Mouse (Mus musculus): ENCODE measurements around the gene Olfr749. TPM values are rescaled to one million over a fixed set of nuclear protein-coding genes. Genes with fewer than 3 reads are reported as not detected.
"Not testable (repeated sequence)": the region's sequence is repeated elsewhere in the genome, so short reads cannot be mapped to it uniquely, and the experiment has no call there.

Gene Olfr749
- total RNA-seq (2017): not detected in 2 replicates

DNA sequence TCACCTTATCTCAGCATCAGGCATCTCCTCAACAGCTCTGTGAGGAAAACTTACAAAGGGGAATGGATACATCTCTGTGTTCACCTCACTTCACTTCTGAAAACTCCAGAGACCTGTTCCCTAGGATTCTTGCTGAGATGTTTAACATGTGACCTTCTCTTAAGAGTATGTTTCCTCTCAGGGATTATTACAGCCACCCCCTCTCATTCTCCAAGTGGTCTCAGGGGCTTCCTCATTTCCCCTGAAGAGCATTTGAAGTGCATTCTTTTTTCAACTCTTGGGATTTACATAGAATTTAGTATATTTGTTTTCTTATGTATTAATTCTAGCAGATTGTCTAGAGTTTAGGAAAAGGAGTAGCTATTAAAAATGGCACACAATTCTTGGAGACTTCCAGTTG is at the start of gene Olfr749:
TSS of gene Olfr749 (minus strand) at position 101 of the 400 bp plus-strand sequence.
- ATAC-seq (ENCODE audit: extremely low read depth, insufficient number of reproducible peaks, low FRiP score, poor library complexity, severe bottlenecking): no peak

DNA sequence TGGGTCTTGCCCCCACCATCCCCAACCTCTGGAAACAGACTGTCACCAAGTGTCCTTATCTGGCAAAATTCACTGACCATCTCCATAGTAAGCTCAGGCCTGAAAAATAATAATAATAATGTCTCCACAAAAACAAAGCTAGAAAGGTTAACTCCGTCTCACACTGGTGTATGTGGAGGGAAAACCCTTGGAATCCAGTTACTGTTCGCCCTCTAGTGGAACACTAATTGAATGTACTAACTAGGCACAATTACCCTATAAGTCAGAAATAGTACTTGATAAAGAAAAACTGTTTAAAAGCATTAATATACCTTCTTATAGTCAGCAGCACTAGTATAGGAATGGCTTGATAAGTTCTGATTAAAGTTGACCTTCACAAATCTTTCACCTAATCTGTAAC is 43.3 kb upstream of the Olfr749 start:
- no peak for ATAC-seq (ENCODE audit: extremely low read depth, insufficient number of reproducible peaks, low FRiP score, poor library complexity, severe bottlenecking)

DNA sequence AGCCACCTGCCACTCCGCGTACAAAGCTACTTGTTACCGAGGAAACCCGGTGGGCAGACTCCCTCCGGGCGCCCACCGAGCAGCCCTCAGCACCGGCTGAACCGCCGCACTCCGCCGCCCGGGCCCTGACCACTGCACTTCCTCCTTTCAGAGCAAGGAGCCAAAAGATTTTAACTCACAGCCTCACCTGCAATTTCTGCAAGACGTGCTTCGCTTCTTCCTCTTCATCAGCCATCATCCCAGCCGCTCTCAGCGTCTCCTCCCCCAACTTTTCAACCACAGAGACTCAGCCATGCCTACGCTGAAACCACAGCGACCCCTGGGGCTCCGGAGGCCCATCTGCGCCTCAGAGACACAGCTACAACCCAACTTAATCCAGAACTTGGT is 40.4 kb upstream of the Olfr749 start, which contains the start of gene Ttc5:
TSS of gene Ttc5 (minus strand) at position 269 of the 387 bp plus-strand sequence.
- peak; percentile 100 for ATAC-seq (ENCODE audit: extremely low read depth, insufficient number of reproducible peaks, low FRiP score, poor library complexity, severe bottlenecking)

DNA sequence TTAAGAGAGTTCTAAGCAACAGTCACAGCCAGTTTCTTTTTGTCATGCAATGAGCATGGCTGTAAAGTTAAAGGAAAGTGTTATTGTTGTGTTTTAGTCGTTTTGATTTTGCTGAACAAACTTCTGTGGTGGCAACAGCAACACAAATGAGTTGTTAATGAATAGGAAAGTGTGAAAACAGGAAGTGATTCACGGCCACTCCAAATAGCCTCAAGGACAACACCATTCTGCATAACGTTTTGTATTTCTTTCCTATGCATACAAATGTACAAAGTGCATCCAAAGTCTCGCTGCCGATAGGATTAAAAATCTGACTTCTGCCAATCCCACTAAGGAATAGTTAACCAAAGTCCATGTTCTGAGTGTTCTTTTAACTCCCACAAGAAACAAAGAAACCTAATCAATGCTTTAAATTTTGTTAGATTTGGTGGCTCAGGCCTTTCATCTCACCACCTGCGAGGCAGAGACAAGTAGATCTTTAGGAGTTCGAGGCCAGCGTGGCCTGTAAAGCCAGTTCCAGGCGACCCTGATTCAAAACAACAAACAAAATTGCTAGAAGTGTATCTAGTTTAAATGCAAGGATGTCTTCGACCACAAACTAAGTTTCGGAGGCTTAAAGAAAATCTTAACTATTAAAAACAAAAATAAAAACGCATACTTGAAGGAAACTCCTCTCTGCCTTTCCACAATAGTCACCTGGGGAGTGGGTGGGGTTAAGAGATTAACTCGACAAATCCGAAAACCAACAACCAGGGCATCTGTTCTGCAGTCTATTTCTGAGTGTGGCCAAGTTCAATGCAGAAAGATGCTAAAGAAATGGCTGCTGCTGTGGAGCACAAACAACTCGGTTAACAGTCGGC is 39.7 kb upstream of the Olfr749 start:
- ATAC-seq (ENCODE audit: extremely low read depth, insufficient number of reproducible peaks, low FRiP score, poor library complexity, severe bottlenecking): no peak

GRCm38 (mm10) chr14:50782166-50782565 is 37.3 kb upstream of the Olfr749 start:
- no peak for ATAC-seq (ENCODE audit: extremely low read depth, insufficient number of reproducible peaks, low FRiP score, poor library complexity, severe bottlenecking)

GRCm38 (mm10) chr14:50771342-50771741 is 26.4 kb upstream of the Olfr749 start:
- no peak for ATAC-seq (ENCODE audit: extremely low read depth, insufficient number of reproducible peaks, low FRiP score, poor library complexity, severe bottlenecking)

- ATAC-seq (ENCODE audit: extremely low read depth, insufficient number of reproducible peaks, low FRiP score, poor library complexity, severe bottlenecking): no peak
Observed at GRCm38 (mm10) chr14:50765736-50766135, 20.8 kb upstream of the Olfr749 start.

GRCm38 (mm10) chr14:50758416-50759085 is 13.7 kb upstream of the Olfr749 start:
- ATAC-seq (ENCODE audit: extremely low read depth, insufficient number of reproducible peaks, low FRiP score, poor library complexity, severe bottlenecking): no peak

GRCm38 (mm10) chr14:50741584-50741983 is 3.3 kb downstream of the Olfr749 start:
- ATAC-seq (ENCODE audit: extremely low read depth, insufficient number of reproducible peaks, low FRiP score, poor library complexity, severe bottlenecking): no peak

DNA sequence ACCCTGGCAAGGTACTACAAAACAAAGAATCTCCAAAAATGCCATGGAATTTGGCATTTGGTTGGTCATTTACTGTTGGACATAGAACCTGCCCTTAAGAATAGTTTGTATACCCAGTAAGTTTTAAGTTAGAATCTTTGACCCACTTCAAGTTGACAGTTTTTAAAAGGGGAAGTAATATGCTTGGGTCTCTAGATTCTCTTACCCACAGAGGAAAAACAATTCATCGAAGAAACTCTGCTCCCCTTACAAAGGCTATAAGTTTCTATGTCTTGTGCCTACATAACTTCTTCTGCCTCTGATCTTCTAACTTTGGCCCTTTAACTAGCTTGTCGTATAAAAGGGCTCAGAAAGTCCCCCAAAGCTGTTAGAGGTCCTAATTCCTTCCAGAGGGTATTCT is 4.6 kb downstream of the Olfr749 start:
- no peak for ATAC-seq (ENCODE audit: extremely low read depth, insufficient number of reproducible peaks, low FRiP score, poor library complexity, severe bottlenecking)

GRCm38 (mm10) chr14:50722371-50722770 is 22.5 kb downstream of the Olfr749 start:
- not testable (repeated sequence) for ATAC-seq (ENCODE audit: extremely low read depth, insufficient number of reproducible peaks, low FRiP score, poor library complexity, severe bottlenecking)

GRCm38 (mm10) chr14:50719875-50720274 is 25.0 kb downstream of the Olfr749 start:
- ATAC-seq (ENCODE audit: extremely low read depth, insufficient number of reproducible peaks, low FRiP score, poor library complexity, severe bottlenecking): not testable (repeated sequence)

DNA sequence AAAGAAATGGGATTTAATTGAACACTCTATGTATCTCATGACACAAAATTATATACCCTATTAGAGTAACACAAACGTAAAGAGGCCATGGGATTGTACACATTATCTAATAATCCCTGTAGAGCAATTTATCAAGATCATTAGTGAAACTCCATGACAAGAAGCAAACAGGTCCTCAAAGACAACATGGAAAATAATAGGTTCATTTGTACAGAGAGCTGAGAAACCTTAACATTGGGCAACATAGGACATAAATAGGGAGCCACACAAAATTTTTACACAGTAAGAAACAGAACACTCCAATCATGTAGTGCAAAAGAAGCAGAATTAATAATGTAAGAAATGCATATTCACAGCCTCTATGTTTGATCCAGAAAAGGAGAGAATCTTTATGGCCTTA is 37.8 kb downstream of the Olfr749 start, which contains the start of gene Olfr748:
TSS of gene Olfr748 (plus strand) at position 301 of the 400 bp plus-strand sequence.
- ATAC-seq (ENCODE audit: extremely low read depth, insufficient number of reproducible peaks, low FRiP score, poor library complexity, severe bottlenecking): no peak

GRCm38 (mm10) chr14:50693106-50693505 is 51.8 kb downstream of the Olfr749 start, which contains the start of gene Olfr747:
Gene Olfr747 (minus strand): TSS chr14:50693206.
- no peak for ATAC-seq (ENCODE audit: extremely low read depth, insufficient number of reproducible peaks, low FRiP score, poor library complexity, severe bottlenecking)

Other genes with a start within 250 kb of the Olfr749 start
- gene Olfr742, start 241.5 kb downstream of the Olfr749 start, total RNA-seq (2017): not detected in 2 replicates
- not detected in 2 replicates for gene Olfr743, start 223.3 kb downstream of the Olfr749 start, total RNA-seq (2017)
- gene Olfr744, start 130.2 kb downstream of the Olfr749 start, total RNA-seq (2017): 0.25 TPM in 1 of 2 replicates, not detected in the other
- gene Olfr745, start 105.7 kb downstream of the Olfr749 start, total RNA-seq (2017): not detected in 2 replicates
- gene Olfr746, start 98.0 kb downstream of the Olfr749 start, total RNA-seq (2017): not detected in 2 replicates
- gene Olfr747, start 51.9 kb downstream of the Olfr749 start, total RNA-seq (2017): not detected in 2 replicates
- gene Olfr748, start 37.7 kb downstream of the Olfr749 start, total RNA-seq (2017): not detected in 2 replicates
- gene Ttc5, start 40.4 kb upstream of the Olfr749 start, total RNA-seq (2017): 60.6 and 73.4 TPM in 2 replicates
- gene Ccnb1ip1, start 62.6 kb upstream of the Olfr749 start, total RNA-seq (2017): not detected in 2 replicates
- gene Parp2, start 62.7 kb upstream of the Olfr749 start, total RNA-seq (2017): 79.5 and 95.5 TPM in 2 replicates
- gene Tep1, start 125.5 kb upstream of the Olfr749 start, total RNA-seq (2017): 36.1 and 41.5 TPM in 2 replicates
- gene Klhl33, start 152.4 kb upstream of the Olfr749 start, total RNA-seq (2017): not detected in 2 replicates
- 46.7 and 58.8 TPM in 2 replicates for gene Osgep, start 179.8 kb upstream of the Olfr749 start, total RNA-seq (2017)
- 12.3 and 23.3 TPM in 2 replicates for gene Apex1, start 179.9 kb upstream of the Olfr749 start, total RNA-seq (2017)
- 48.2 and 58.0 TPM in 2 replicates for gene Pip4p1, start 185.8 kb upstream of the Olfr749 start, total RNA-seq (2017)
- 53.4 and 69.2 TPM in 2 replicates for gene Pnp, start 186.0 kb upstream of the Olfr749 start, total RNA-seq (2017)
- not detected in 2 replicates for gene Gm49342, start 199.4 kb upstream of the Olfr749 start, total RNA-seq (2017)
- gene Pnp2, start 210.9 kb upstream of the Olfr749 start, total RNA-seq (2017): 1.4 TPM in 1 of 2 replicates, not detected in the other

All from neutrophil, adult 5-6 weeks (primary cell).